In the genomic region with DNA sequence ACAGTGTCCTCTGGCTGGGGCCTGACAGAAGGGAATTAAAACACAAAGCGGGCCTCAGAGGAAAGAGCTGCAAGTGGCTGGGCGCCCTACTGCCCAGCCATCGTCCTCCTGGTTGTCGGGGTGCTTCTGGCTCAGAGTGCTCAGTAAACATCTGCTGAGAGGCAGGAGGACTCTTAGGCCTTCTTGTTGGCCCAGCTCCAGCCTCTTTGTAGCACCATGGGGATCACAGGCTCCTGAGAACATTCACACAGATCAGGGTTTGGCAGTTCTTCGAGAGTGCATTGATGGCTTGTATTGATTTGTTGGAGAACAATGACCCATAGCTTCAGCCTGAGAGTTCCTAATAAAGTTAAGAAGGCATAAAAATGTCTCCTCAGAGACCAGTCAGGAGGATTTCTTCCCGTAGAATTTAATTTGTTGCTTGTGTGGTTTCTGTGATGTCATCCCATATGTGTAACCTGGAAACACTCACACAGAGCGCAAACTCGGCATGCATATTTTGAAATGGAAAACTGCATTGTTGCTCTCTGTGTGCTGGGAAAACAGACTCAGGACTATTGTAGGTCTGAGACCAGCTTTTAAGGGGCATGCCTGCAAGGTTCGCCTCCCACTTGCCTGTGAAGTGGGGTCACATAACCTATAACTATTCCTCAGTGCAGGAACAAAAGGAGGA, we compare ENCODE assay signal across 7 mouse cellular contexts.
DNase-seq lines count a peak whose midpoint lies in the region; ATAC-seq lines count a peak whose summit lies in the region.
"Not testable (repeated sequence)": the region's sequence is repeated elsewhere in the genome, so short reads cannot be mapped to it uniquely, and the experiment has no call there.

No protein-coding gene starts in this region.

- H3K9ac ChIP-seq in embryonic facial prominence, embryonic 15.5 days; limb, embryonic 13.5 days; lung, embryonic 15.5 days: not testable (repeated sequence)

- H3K4me2 ChIP-seq in embryonic facial prominence, embryonic 15.5 days (replicated peaks); limb, embryonic 13.5 days (replicated peaks); lung, embryonic 15.5 days: not testable (repeated sequence)

- H3K27me3 ChIP-seq in embryonic facial prominence, embryonic 15.5 days; limb, embryonic 13.5 days; lung, embryonic 15.5 days: not testable (repeated sequence)

- peak; percentile 37 for DNase-seq in MN1 (ENCODE audit: low spot score)
- DNase-seq in lung, adult 18-20 months, result peak; percentile 67 to 72
- peak; percentile 47 for DNase-seq in lung, postnatal 10 days
- DNase-seq in lung, postnatal 36 days, result peak; percentile 77

- not testable (repeated sequence) for H3K4me1 ChIP-seq in embryonic facial prominence, embryonic 15.5 days; limb, embryonic 13.5 days; lung, embryonic 15.5 days

- not testable (repeated sequence) for H3K4me3 ChIP-seq in embryonic facial prominence, embryonic 15.5 days (replicated peaks); limb, embryonic 13.5 days; lung, embryonic 15.5 days

- WGBS in embryonic facial prominence, embryonic 15.5 days, result 69% methylated on average over 5 of the region's 9 CpGs
- 46% methylated on average over 5 of the region's 9 CpGs for WGBS in limb, embryonic 13.5 days
- WGBS in lung, embryonic 15.5 days, result 46% methylated on average over 5 of the region's 9 CpGs

- not testable (repeated sequence) for H3K27ac ChIP-seq in embryonic facial prominence, embryonic 15.5 days (replicated peaks); limb, embryonic 13.5 days; lung, embryonic 15.5 days

- ATAC-seq in embryonic facial prominence, embryonic 15.5 days (ENCODE audit: insufficient number of reproducible peaks, low FRiP score, low TSS enrichment, low read depth), result peak; percentile 34
- peak; percentile 78 for ATAC-seq in limb, embryonic 13.5 days (ENCODE audit: low FRiP score, low read depth)
- ATAC-seq in lung, embryonic 15.5 days (ENCODE audit: borderline replicate concordance, extremely low read depth, low FRiP score, low TSS enrichment), result peak; percentile 74

- H3K9me3 ChIP-seq in embryonic facial prominence, embryonic 15.5 days (replicated peaks); limb, embryonic 13.5 days; lung, embryonic 15.5 days: not testable (repeated sequence)

- H3K36me3 ChIP-seq in embryonic facial prominence, embryonic 15.5 days; limb, embryonic 13.5 days; lung, embryonic 15.5 days: not testable (repeated sequence)
